Mouse (Mus musculus) frontal cortex, postnatal 14 days (tissue): ENCODE results near the gene Sema4g.

Source experiments
- DNase-seq, 2 experiments: peaks; one replicate each; pipeline ENCODE4 v3.0.0; 2022; ENCODE audit warnings: low spot score in 2 of 2

The Sema4g gene

DNA sequence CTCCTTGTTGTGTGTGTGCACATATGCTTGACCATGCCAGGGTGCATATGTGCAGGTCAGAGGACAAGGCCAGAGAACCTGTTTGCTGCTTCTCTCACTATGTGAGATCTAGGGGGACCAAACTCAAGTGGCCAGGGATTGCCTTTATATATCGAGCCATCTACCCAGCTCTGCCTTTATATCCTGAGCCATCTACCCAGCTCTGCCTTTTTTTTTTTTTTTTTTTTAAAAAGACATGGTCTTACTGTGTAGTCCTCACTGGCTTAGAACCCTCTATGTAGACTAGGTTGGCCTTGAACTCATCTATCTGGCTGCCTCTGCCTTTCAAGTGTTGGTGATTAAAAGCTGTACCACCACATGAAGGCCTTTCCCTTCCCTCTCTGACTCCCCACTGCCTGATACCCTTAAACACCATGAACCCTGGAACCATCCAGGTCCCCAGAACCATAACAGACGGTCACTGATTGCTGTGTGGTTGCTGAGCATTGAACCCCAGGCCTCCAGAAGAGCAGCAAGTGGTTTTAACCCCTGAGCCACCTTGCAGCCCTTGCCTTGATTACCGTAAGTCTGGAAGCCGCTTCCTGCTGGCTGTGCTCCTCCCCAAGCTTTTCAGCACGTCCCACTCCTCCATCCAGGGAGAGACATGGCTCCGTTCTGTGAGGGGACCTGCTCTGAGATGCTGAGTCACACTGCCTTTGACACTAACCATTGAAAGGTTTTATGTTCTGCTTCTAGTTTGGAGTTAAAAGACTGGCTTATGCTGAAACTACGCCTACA lies 15.0 kb downstream of the Sema4g start:
- DNase-seq: no peak

GRCm38 (mm10) chr19:45005444-45005843 lies 16.5 kb downstream of the Sema4g start, which contains the start of gene Twnk:
TSS of gene Twnk (plus strand) at chr19:45005663.
- no peak for DNase-seq

DNA sequence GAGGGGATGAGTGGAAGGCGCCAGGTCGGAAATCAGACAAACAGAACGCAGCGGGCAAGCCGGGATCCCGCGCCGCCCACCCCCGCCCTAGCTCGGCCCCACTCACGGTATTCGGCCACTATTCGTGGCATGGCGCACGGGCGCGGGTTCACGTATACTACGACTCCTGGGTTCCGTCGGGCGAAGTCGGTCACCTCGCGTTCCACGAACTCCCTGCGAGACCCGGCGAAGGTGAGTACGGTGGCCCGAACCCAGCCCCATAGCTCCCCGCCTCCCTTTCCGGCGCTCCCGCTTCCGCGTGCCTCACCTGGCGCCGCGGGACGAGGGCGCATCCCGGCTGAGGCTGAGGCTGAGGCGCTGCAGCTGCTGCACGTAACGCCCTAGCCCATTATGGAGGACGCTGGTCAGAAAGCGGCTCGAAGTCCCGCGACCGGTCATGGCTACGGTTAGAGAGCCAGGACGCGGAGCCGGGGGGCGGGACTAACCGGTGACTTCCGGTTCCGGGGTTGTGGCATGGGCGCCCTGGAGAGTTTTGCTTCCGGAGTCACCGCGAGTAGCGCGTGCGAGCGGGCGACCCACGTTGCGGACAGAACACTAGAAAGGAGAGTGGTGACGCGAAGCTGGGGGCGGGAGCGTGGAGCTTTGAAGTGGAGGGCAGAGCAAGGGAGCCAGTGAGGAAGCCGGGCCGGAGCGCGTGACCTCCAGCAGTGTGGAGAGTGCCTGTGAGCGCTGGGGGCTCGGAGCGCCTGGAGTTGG lies 17.2 kb downstream of the Sema4g start, which contains the start of gene Mrpl43:
Gene Mrpl43 (minus strand): TSS at position 486 of the 756 bp plus-strand sequence.
- peak; percentile 92 to 95 for DNase-seq

GRCm38 (mm10) chr19:45007021-45007420 lies 18.1 kb downstream of the Sema4g start:
- no peak for DNase-seq

DNA sequence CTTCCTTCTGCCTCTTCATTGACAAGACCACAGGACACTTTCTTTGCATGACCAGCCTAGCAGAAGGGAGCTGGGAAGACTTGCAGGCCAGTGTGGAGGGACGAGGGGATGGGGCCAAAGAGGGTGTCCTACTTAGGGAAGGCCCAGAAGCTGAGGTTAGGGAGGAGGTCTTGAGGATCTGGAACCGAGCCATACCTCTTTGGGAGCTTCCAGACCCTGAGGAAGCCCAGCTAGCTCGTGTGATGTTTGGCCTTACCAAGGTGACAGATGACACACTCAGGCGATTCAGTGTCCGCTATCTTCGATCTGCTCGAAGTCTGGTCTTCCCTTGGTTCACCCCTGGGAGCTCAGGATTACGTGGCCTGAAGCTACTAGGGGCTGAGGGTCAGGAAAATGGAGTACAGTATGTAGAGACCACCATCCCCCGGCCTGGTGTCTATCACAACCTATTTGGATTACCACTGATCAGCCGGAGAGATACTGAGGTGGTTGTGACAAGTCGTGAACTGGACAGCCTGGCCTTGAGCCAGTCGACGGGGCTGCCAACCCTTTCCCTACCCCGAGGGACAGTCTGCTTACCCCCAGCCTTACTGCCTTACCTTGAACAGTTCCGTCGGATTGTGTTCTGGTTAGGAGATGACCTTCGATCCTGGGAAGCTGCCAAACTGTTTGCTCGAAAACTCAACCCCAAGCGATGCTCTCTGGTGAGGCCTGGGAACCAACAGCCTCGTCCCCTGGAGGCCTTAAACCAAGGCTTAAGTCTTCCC lies 18.7 kb downstream of the Sema4g start:
- no peak for DNase-seq

DNA sequence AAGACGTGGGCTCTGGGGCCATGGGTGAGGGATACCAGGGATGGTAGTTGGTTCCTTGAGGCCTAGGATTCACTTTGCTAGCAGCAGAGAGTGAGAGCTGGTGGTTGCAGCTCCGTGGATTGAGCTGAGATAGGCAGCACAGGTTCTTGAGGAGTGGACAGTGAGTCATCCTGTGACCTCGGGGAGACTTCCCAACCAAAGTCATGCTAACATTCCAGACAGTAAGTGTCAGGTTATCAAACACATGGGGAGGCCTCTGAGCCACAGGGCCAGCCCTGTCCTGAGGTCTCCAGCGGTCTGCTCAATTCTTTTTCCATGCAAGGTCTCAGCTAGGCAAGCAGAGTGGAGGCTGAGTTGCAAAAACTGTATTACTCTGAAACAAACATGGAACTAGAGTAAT lies 21.7 kb downstream of the Sema4g start:
- no peak for DNase-seq

GRCm38 (mm10) chr19:45012219-45012618 lies 23.3 kb downstream of the Sema4g start:
- DNase-seq: no peak

GRCm38 (mm10) chr19:45012636-45013035 lies 23.7 kb downstream of the Sema4g start:
- DNase-seq: no peak

- no peak for DNase-seq
Observed at GRCm38 (mm10) chr19:45013581-45014225, 24.8 kb downstream of the Sema4g start.

DNA sequence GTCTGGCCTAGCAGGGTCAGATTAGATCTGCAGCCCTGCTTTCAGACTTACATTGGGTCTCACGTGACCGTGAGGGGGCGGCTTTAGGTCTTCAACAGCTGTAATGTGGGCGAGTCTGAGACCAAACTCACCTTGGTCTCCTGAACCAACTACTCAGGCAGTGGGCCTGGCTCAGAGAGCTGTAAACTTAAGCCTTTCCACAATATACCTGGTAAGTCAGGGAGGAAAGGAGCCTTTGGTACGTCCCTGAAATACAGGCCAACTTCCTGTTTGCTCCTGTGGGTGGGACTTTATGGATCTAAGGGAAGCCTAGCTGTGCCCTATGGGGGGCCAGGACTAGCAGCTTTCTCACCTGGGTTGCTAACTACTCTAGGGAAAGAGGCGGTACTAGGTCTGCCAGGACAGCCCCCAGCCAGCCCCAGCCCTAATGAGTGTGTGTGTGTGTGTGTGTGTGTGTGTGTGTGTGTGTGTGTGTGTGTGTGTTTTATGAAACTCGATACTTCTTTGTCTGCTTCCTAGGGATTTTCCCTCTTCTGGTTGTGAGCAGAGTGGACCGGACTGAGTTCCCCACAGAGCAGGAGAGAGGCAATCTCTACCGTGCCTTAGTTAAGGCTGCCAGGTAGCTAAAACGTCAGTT lies 25.6 kb downstream of the Sema4g start, which contains the start of gene Lzts2:
Gene Lzts2 (plus strand): TSS at position 80 of the 637 bp plus-strand sequence.
- DNase-seq: no peak

- no peak for DNase-seq
Observed at GRCm38 (mm10) chr19:45014981-45015402, 26.1 kb downstream of the Sema4g start.

DNA sequence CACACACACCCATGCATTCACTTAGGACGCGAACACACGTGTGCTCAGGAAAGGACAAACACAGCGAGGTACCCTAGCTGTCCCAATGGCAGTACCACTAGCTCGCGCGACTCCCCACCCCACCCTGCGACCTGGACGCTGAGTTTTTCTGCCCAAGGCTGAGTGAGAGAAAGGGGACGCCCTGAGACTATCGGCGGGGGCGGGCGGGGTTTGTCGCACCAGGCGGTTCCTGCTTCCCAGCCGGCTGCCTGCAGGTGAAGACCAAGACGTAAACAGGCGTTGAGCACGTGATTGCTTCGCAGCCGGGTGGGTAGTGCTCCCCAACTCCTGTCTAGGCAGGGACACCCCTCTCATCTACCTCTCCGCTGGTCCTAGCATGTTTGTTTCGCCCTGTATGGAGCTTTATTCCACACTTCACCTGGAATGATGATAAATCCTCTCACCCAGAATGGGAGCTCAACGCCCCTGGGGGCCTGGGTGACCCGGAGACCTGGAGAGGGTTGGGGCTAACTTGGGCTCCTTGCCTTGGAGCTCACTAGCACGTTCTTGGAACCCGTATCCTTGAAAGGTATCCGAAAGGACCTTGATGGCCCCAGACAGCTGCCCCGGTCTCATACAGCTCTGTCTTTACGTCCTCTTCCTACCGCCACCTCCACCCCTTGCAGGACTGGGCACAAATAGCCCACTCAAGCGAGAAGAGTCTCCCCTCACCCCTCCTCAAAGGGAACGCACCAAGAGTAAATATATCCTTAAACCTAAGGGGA lies 26.8 kb downstream of the Sema4g start:
- no peak for DNase-seq

GRCm38 (mm10) chr19:45016341-45017215 lies 27.7 kb downstream of the Sema4g start:
- DNase-seq: no peak

GRCm38 (mm10) chr19:45017216-45017771 lies 28.4 kb downstream of the Sema4g start:
- DNase-seq: peak; percentile 67 to 75

DNA sequence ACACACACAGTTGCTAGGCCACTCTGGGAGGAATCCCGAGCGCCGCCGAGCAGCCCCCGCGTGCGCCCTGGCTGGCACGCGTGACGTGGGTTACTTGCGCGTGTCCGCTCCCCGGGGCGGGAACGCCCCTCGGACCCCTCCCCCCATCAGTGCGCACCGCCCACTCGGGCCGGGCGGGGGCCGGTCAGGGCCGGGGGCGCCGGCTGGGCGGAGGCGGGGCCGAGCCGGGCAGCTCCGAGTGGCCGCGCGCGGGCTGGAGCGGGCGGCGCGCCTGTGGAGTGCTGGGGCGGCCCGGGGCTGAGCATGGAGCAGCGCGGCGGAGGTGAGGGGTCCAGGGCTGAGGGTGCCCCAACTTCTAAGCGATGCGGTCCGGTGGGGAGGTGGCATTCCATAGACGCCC lies 29.0 kb downstream of the Sema4g start:
- DNase-seq: peak; percentile 71 to 77

DNA sequence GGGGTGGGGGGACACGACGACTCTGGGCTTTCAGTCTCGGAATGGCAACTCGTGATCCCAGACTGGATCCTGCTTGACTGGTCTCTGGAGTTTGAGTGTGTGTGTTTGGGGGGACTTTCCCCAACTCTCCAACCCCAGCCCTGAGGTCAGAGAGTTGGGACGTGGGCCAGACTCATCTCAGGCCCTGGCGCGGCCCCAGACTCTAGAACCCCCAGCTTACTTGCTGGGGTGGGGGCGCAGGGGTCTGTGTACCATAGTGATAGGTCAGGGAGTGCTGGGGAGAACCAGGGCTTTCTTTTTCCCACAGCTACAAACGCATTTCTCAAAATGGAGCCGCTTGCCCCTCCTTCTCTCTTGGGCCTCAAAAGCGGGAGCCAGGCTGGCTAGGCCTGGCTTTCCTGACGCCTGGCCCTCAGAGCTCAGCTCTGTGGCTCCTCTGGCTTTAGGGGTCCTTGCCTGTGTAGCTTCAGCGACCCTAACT lies 29.5 kb downstream of the Sema4g start:
- DNase-seq: no peak

DNA sequence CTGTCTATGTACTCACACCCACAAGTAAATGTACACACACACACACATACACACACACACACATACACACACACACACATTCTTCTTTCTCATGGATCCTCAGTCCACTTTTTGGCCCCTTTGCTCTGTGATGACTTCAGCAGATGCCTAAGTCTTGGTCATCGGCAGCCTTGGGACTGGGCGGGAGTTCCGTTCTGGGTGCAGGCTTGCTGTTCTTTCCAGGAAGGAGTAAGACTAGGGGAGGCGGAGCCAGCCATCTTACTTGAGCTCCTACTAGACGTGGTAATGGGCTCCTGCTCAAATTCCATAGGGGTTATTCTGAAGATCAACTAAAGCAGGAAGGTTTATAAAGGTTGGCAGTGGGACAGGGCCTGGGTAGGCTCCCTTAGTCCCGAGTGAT lies 31.4 kb downstream of the Sema4g start:
- DNase-seq: no peak

DNA sequence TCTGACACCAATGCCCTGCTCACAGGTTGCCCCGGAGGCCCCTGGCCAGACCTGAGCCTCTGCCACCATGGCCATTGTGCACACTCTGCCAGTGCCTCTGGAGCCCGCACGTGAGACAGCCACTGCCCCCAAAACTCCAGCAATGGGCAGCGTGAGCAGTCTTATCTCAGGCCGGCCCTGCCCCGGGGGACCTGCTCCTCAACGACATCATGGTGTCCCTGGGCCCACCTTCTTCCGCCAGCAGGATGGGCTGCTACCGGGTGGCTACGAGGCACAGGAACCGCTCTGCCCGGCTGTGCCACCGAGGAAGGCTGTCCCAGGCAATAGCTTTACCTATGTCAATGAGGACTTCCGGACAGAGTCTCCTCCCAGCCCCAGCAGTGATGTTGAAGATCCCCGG lies 32.5 kb downstream of the Sema4g start:
- DNase-seq: no peak

- no peak for DNase-seq
Observed at GRCm38 (mm10) chr19:45023993-45024392, 35.1 kb downstream of the Sema4g start.
